Mouse (Mus musculus) brain, embryonic 14.5 days (tissue): ENCODE results near the gene Rap1gap2.

Experiments
- CTCF ChIP-seq: fragments of 200-500 bp; IDR thresholded peaks from 2 replicates; pipeline ENCODE4 v1.5.1; 2012; ENCODE audit warnings: inconsistent platforms, mild to moderate bottlenecking, moderate library complexity, borderline replicate concordance; ENCODE audit not compliant: insufficient read depth, insufficient read length; ENCODE audit errors: extremely low read depth
- POLR2A ChIP-seq: fragments of 200-500 bp; IDR thresholded peaks from 2 replicates; pipeline ENCODE4 v1.6.1; 2012; ENCODE audit warnings: mild to moderate bottlenecking, inconsistent platforms, borderline replicate concordance; ENCODE audit not compliant: poor library complexity, insufficient read depth, insufficient read length, severe bottlenecking; ENCODE audit errors: extremely low read depth

DNA sequence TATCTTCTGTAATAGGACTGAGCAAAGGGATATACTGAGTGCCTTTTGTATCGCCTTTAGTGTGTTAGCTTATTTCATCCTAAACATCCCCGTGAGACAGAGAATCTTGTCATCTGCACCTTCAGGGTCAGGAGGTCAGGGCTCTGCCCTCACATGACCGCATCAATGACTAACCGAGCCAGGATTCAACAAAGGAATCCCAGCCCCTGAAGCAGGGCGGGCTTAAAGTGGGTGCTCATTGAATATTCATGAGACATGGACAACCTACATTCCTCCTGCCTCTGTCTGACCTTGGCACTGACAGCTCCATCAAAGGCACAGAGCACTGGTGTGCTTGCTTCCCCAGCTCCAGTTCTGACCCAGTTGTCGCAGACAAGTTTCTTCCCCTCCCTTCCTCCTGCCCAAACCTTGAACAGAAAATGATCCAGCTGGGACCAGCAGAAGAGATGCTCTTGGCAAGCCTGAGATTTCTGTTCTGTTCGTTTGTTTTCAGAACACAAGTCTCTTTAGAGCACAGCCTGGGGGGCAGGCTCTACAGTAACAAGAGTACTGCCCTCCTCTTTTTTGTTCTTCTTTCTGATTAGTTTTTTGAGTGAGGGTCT lies 61.8 kb downstream of the Rap1gap2 start:
- TF ChIP-seq CTCF, result no peak
- no peak for TF ChIP-seq POLR2A
